Mouse (Mus musculus): ENCODE results near the gene Slc9a4.
"Not testable (repeated sequence)": the region's sequence is repeated elsewhere in the genome, so short reads cannot be mapped to it uniquely, and the experiment has no call there.

Slc9a4 gene

DNA sequence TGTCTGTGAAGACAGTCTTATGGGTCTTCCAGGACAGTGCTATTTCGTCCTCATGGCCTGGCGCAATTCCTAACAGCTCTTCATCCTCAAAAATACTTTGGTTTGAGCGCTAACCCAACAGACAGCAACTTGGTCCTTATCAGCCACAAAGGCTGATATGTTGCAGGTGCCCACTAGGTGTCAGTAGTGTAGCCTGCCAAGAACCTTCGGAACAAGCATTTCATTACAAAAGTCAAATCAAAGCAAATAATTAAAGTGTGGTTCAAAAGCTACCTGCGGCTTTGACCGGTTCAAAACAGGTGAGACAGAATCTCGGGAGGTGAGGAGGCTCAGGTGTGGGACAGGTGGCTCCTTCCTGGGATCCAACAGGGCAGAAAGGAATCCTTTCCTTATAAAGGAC is at the start of gene Slc9a4:
TSS of gene Slc9a4 (plus strand) at position 298 of the 400 bp plus-strand sequence.
- in situ Hi-C loops (cut with MboI, MseI): loop anchor here (5.0 to 10.0 kb wide), 3 partner anchors 75 to 183 kb away; no protein-coding TSS in a partner anchor

DNA sequence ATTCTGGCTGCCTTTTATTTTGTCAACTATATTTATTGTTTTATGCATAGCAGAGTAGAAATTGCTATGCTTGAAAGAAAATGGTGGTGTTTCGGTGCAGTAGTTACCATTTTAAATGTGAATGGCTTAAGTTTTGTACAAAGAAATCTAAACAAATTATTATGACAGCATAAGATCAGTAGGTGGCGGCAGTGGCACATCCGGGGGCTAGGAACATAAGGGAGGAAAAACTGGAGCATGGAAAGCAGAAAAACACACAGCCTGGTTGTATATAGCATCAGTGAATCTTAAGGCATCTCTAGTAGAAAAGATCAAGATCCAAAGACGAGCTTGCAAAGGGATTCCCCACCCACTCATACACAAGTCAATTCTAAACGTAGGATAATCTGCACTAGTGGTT is 42.3 kb upstream of the Slc9a4 start:
- in situ Hi-C loops (cut with MboI, MseI): loop anchor here (10.0 to 25.0 kb wide), 2 partner anchors 425 to 523 kb away; no protein-coding TSS in a partner anchor

DNA sequence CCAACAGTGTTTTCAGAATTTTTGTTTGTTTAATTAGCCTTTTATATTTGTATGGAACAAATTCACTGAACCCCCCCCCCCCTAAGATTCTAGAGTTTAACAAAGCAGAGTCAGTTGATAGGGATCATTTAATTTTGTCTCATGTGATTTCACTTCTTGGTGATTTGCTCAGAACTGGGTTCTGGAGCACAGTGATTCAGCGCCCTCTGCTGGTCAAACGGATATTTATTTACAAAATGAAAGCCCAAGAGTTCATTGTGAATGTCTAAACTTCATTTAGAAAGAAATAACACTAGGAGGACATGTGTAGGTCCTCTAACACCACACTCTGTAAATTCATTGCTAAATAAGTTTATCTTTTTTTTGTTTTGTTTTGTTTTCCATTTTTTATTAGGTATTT is 35.2 kb upstream of the Slc9a4 start:
- in situ Hi-C loops (cut with MboI, MseI): loop anchor here (5.0 to 25.0 kb wide), 5 partner anchors 72 to 432 kb away; partner anchors contain the start of gene Il18r1 (in 1 of the 2)

DNA sequence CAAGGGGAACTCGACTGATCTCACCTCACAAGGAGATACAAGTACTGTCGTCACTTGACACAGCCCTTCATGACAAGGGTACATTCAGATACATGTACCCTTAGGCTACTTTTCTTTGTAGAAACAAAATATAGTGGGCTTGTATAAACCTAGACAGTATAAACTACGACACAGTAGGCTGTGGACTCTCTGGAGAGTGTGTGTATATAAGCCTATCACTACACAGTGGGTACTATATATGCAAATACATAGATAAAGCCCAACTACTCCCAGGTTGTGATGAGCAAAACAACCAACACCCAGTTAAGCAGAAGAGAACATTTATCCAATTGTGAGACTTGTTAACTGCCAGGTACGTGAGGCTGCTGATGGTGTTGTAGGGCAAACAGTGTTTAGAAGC is 33.2 kb upstream of the Slc9a4 start:
- in situ Hi-C loops (cut with MboI, MseI): loop anchor here (5.0 to 25.0 kb wide), 2 partner anchors 409 to 434 kb away; no protein-coding TSS in a partner anchor

DNA sequence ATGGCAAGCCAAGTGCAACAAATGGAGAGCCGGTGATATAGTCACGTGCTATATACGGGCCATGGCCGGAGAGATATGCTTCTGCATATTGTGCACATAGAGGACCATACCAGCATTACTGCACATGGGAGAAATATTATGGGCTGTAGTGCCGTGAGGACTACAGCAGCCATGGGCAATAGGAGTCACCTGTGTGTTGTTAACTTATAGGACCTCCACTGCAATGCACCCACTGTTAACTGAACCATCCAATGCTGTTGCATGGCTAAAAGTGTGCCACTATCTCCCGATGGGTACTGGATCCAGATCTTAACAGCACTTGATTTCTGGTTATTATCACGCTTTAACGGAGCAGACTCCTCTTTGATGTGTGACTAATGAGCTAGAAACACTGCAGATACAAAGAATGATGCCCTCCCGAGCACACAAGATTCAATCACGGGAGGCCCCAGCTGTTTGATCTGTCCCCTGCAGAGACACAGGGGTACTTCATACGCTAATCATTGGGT is 32.8 kb upstream of the Slc9a4 start:
- in situ Hi-C loops (cut with MboI, MseI): loop anchor here (5.0 to 25.0 kb wide), 2 partner anchors 410 to 435 kb away; no protein-coding TSS in a partner anchor

DNA sequence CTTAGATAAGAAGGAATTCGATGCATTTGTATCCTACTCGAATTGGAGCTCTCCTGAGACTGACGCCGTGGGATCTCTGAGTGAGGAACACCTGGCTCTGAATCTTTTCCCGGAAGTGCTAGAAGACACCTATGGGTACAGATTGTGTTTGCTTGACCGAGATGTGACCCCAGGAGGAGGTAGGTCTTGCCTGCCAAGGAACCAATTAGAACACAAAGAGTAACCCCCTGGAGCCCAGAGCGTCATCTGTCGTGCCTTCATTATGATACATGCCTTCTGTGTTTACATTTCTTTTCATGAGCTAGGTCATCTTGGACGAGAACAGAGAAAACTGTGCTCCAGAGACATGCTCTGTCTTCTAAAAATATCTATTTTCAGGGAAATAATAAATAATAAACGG is 32.1 kb upstream of the Slc9a4 start:
- in situ Hi-C loops (cut with MboI, MseI): loop anchor here (5.0 to 25.0 kb wide), 2 partner anchors 410 to 435 kb away; no protein-coding TSS in a partner anchor

DNA sequence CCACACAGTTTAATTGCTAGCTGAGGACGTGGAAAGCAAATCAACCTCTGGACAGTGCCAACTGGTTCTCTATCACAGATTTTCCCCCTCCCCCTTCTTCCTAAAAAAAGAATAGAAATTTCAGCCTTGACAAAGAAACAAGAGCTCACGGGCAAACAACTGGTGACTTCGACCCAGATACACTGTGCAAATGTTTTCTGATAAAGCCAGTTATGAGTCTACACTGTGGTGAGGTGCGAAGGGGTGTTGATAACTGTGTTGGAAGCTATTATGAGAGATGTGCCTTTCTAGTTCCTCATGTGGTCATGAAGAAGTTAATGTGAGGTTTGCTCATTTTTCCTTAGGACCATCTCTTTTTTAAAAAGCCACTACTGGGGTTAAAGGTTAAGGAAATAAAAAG is 10.5 kb upstream of the Slc9a4 start:
- in situ Hi-C loops (cut with MboI, MseI): no loop called here

DNA sequence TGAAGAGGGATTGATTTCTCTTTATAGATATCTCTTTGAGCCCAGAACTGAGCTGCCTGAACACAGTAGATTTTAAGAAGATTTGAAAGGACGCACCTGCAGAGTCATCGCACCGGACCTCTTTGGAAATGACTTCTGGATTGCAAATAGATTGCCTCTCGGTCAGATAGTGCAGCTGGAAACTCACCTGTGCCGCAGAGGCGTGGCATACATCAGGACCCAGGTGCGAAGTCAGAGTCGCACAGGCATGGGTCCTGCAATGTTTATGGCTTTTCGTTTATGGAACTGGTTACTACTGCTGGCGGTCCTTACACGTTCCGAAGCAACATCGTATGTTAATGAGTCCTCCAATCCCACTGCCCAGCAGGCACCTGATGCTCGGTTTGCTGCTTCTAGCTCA is 388 bp downstream of the Slc9a4 start:
- in situ Hi-C loops (cut with MboI, MseI): loop anchor here (5.0 to 10.0 kb wide), 2 partner anchors 75 to 77 kb away; no protein-coding TSS in a partner anchor

DNA sequence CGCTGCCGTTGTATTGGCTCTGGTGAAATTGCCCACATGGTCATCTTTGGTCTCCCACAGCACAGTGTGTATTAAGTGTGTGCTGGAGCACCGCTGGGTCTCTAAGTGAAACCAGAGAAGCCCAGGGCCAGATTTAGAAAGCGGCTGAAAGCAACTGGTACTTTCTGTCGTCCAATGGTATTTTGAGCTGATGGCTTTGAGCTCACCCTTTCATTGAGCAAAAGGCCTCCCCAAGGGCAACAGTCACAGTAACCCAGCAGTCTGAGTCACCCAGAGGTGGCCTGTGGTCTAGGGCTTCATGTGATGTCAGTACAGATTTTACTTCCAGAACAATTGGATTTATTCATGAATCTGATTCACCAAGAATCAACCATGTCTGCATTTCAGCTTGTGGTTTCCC is 6.9 kb downstream of the Slc9a4 start:
- in situ Hi-C loops (cut with MboI, MseI): loop anchor here in 1 of 2 experiments (10.0 kb wide), 1 partner anchor 68 kb away; no protein-coding TSS in a partner anchor

DNA sequence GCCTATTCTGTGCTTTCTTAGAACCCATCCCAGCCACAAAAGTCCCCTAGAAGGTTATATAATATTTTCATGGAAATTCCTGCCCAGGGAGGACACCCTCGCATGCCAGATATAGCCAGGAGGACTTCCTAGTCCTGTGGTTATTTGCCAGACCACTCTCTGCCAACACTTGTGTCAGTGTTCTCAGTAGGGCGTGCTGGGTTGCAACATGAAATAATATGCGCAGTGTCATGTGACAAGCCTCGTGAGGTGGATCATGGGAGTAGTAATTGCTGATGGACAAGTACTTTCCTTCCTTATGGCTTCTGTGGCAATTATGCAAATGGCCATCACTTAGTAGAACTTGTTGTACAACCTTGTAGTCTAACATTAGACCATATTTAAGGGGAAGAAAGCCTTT is 11.1 kb downstream of the Slc9a4 start:
- in situ Hi-C loops (cut with MboI, MseI): loop anchor here in 1 of 2 experiments (5.0 kb wide), 1 partner anchor 156 kb away; no protein-coding TSS in a partner anchor

DNA sequence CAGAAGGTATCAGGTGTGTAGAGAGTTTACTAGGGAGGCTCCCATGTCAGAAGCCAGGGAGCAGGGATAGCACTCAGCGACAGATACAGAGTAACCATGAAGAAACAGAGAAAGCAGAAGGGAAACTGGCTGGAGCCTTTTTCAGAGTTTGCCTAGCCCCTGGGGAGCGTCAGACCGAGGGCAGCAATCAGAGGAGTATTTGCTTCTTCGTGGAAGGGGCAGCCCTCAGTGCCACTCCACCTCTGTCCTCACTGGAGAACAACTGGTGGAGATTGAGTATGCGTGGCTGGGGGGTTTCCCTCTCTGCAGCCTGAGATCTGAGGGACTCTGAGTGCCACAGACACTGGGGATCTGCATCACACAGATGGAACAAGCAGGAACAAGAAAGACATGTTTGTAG is 17.9 kb downstream of the Slc9a4 start:
- in situ Hi-C loops (cut with MboI, MseI): no loop called here

DNA sequence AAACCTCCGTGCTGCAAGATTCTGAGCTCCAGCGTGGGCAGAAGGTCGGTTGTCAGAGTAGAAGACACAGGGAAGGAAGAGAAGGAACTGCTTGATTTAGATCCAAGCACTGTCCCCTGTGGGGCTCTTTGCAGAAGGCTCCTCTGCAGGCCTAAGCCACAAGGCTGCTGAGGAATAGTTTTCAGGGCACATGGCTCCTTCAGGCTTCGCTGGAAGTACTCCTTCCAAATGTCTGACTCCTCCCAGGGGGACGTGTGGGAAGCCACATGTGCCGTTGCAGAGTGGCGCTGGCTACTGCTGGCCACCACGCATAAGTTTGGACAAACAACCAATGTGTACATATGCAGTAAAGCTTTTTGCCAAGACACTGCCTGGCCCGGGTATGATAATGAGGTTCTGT is 19.8 kb downstream of the Slc9a4 start:
- in situ Hi-C loops (cut with MboI, MseI): not testable (repeated sequence)

DNA sequence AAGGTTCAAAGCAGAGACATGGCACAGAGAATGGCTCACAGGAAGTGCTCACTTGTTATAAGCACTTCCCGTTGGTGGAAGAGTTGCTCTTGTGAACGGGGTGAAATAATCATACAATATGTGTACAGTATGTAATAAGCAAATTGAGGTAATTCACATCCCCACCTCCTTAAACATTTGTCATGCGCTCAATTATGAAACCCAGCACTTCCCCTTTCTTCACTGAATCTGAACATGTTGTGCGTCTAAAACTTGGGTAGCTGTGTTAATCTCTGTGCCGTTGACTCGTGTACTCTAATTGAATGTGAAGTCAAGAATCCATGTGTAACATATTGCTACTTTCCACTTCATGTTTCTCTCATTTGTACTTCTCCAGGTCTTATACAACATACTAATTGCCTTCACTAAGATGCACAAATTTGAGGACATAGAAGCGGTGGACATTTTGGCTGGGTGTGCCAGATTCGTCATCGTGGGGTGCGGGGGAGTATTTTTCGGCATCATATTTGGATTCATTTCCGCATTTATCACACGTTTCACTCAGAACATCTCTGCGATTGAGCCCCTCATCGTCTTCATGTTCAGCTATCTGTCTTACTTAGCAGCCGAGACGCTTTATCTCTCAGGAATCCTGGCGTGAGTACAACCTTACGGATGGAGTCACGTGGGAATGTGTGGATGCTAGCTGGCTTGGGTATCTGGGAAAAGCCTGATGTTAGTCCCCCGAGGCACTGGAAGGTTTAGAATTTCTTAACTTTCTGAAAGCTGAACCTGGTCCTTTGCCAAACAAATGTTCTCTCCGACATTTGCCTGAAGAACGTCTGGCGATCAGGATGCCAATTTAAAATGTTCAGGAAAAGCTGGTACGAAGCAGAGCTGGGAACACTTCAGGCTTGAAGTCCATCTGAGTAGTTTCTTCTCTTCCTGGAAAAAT is 20.8 kb downstream of the Slc9a4 start:
- in situ Hi-C loops (cut with MboI, MseI): no loop called here

DNA sequence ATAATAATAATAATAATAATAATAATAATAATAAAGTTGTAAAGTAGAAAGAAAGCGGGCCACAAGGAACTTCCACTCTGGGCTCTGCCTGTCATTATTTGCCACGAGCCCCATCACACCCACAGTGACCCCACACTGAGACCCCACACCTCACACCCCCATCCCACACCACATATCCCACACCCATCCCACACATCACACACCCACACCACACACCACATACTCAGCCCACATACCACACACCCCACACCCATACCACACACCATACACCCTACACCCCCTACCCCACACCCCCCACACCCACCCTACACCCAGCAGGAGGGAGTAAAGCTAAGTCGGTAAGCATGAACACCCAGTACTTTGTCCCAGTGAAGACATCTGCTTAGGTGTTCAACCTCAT is 21.6 kb downstream of the Slc9a4 start:
- in situ Hi-C loops (cut with MboI, MseI): no loop called here

DNA sequence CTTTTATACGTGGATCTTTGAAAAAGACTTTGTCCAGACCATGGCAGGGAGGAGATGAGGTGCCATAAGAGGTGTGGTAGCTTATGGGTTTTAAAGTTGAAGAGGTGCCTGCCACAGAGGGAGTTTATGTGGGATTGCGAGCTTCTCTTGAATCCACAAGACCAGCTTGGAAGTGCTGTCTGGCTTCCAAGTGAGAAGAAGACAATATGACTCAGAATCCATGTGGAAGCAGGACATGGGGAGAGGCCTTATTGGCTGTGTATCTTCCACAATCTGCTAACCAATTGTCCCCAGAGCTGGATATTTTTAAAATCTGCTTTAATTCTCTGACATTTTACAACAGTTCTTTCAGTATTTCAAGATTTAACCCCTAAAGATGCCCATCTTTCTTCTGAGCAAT is 33.3 kb downstream of the Slc9a4 start:
- in situ Hi-C loops (cut with MboI, MseI): no loop called here

DNA sequence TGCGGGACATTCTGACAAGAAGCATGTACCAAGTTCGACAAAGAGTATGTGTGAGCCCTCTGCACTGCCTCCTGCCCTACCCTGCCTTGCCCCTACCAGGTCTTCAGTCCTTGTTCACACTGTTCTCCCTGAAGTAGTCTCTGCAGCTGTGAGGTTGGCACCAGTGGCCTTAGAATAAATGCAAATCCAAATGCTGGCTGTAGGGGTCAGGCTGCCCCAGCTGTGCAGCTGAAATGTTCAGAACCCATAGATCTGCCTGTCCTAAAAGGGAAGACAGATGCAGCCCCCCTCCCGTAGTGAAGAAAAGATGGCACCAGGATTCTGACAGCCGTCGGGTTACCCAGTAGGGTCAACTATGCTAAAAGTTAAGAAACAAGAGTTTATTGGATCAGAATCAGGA is 39.2 kb downstream of the Slc9a4 start:
- in situ Hi-C loops (cut with MboI, MseI): no loop called here

DNA sequence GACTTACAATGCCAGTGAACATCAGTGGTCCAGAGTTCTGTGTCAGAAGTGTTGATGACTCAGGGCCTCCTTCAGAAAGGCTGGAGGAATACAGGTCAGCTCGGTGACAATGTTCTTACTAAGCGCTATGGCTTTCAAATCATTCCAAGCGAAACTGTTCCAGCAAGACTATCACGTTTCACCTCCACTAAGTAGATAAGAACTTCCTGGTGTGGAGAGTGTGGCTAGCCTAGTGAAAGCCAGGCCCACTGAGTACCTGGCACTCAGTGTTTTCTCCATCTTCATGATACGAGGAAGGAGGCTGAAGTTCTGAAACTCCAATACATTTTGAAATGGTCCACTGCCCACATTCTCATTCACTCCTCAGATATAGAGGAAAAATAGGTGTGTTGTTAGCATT is 40.0 kb downstream of the Slc9a4 start:
- in situ Hi-C loops (cut with MboI, MseI): no loop called here

DNA sequence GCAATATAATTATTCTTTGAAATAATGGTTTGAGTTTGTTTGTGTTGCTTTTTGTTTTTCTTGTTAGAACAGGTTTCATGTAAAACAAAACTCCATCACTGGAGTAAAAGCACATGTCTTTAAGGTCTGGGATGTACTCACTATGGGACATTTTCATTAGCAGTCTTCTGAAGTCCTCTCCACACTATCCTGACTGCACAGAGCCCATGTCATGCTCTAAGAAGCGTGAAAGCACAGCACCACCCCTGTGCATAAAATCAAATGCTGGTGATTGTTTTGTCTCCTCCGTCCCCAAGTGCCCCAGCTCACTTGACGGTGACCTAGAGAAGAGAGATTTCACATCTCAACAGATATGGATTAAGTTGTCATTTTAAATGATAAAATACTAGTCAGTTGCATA is 45.1 kb downstream of the Slc9a4 start:
- in situ Hi-C loops (cut with MboI, MseI): no loop called here

DNA sequence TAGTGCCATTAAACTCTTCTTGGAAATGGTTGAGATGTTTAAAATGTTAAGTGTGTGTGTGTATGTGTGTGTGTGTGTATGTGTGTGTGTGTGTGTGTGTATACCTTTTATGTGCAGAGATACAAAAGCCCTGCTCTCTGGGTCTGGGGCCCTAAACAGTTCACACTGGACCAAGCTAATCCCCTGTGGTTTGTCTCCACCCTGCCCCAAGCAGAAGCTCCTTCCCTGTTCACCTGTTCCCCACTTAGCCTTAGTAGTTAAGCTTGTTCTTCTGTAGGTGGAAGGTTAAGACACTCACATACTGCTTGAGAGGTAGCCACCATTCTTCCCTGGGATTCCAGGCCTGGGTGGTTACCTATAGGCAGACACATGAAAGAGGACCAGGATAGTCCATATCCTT is 47.1 kb downstream of the Slc9a4 start:
- in situ Hi-C loops (cut with MboI, MseI): no loop called here

DNA sequence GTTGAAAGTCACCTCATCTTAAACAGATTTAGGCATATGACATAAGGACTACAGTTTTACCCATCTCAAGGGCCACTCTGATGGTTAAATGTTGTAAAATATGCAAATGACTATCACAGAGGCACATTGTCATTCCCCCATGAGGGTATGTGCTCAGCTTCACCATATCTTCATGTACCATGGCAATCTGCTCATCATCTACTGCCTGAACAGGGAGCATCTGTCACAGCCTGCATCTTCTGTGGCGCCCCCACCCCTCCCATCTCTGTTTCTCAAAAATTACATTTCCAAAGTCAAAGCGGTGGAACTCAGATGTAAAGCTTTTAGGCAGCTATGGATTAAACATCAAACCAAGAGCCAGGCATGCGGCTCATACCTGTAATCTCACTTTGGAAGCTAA is 48.6 kb downstream of the Slc9a4 start:
- in situ Hi-C loops (cut with MboI, MseI): no loop called here

DNA sequence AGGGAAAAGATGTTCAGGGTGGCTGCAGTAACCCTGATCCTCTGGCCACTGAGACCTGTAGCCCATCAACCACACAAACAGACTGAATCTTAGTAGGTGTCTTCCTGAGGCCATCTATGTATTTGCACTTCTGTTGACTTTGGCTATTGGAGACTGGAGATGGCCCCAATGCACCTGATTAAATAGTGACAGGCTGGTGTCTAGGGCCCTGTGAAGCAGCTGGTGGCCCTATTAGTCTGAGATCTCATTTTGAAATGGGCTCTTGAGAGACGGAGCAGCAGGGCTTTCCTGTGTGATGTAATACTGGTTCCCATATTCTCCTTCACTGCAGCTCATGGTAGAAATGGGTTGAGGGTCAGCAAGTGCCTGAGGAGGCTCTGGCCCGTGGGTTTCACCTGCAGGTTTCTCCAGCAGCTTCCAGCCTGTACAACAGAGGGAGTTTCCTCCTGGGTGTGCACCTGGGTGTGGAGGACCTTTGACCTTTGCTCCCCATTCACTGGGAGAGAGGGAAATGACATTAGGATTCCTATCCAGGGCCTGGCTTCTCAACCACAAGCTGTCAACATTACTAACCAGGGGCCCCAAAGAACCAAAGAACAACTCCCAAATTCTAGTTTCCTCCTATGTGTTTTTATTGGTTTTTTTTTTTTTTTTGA is 52.7 kb downstream of the Slc9a4 start:
- in situ Hi-C loops (cut with MboI, MseI): no loop called here

DNA sequence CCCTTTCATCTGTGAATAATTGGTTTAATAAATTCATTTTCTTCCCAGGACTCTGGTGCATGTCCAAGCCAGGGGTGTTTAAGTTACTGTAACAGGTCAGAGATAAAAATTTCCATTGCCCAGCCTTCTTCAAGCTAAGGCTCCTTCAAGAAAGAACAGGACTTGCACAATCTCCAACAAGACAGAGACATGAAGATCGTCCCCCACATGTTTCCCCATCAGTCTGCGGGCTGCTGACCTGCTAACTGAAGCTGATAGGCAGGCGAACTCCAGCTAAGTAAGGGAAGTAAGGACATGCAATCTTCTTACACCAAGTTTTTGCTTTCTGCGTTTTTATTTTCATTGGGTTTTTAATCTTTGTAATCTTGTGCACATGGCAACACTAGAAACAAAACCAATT is 54.7 kb downstream of the Slc9a4 start:
- in situ Hi-C loops (cut with MboI, MseI): no loop called here
